Mouse (Mus musculus): Measurements from ENCODE around the gene Cbfa2t3. TPM values are rescaled to one million over a fixed set of nuclear protein-coding genes. Genes with fewer than 3 reads are reported as not detected.

Cbfa2t3 gene
- polyA plus RNA-seq, 1 experiment from 2014 or later, result 3.6 TPM

DNA sequence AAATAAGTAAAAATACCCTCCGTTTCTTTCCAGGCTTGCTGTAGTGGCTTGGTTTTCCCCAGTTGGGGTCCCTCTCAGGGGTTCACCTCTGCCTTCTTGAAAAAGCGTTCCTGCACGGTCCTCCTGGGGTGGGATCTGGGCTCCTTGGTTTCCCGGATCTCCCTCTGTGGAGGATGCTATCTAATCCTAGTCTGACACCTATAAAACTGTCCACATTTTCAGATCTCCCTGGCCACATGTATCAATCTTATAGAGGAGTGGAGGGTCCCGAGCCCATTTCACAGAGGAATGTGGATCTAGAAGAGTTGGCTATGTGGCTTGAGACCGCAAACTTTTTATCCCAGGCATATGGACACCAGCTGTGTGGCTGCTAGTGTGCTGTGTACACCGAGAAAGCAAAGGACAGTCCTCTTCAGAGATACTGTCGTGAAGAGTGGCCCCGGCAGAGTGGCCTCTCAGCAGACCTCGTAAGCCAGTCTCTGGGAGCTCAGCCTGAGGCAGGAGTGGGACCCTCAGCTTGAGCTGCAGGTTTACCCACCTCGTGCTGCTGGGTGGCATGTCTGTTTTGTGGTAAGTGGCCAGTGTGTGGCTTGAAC lies 19.5 kb downstream of the Cbfa2t3 start:
- H3K4me3 ChIP-seq (replicated peaks), result peak overlapping the region; percentile 73; the same call in 1 of the 2 replicates
- peak overlapping the region; percentile 100 for H3K4me2 ChIP-seq
- H3K36me3 ChIP-seq, result no peaks in the 10 kb centered on the region
- H3K9me3 ChIP-seq (replicated peaks), result no peaks in the 10 kb centered on the region
- no peak for ATAC-seq (replicated peaks; ENCODE audit: low FRiP score)
- H3K4me1 ChIP-seq, result peaks cover 37% of the 10 kb centered on the region
- 31% methylated on average over 11 of the region's 11 CpGs for WGBS
- no peak overlapping the region for H3K9ac ChIP-seq
- no peak overlapping the region for H3K27ac ChIP-seq
- H3K27me3 ChIP-seq, result peaks cover 88% of the 10 kb centered on the region

DNA sequence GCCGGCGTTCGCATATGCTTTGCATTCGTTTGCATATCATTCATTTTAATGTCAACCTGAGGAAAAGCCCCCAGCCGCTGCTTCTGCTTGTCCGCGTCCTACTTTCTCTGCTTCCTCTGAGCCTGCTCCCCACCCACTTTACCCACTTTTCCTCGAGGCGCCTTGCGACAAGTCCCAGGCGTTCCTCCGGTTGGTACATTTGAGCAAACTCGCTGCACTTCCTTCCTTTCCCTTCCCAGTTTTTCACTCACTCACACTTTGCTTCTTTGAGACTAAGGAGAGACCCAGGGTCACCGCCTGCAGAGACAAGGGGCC lies 20.1 kb downstream of the Cbfa2t3 start:
- Histone ChIP-seq H3K4me3 (replicated peaks) (peak overlapping the region; percentile 73), H3K4me2 (peak overlapping the region; percentile 100), H3K27ac (no peak overlapping the region), H3K9me3 (replicated peaks) (no peaks in the 10 kb centered on the region), H3K9ac (peak overlapping the region; percentile 58; the same call in 1 of the 2 replicates), H3K36me3 (no peaks in the 10 kb centered on the region), H3K4me1 (peaks cover 41% of the 10 kb centered on the region), H3K27me3 (peaks cover 93% of the 10 kb centered on the region)
- ATAC-seq (replicated peaks; ENCODE audit: low FRiP score), result no peak
- WGBS, result 2% methylated on average over 14 of the region's 14 CpGs

DNA sequence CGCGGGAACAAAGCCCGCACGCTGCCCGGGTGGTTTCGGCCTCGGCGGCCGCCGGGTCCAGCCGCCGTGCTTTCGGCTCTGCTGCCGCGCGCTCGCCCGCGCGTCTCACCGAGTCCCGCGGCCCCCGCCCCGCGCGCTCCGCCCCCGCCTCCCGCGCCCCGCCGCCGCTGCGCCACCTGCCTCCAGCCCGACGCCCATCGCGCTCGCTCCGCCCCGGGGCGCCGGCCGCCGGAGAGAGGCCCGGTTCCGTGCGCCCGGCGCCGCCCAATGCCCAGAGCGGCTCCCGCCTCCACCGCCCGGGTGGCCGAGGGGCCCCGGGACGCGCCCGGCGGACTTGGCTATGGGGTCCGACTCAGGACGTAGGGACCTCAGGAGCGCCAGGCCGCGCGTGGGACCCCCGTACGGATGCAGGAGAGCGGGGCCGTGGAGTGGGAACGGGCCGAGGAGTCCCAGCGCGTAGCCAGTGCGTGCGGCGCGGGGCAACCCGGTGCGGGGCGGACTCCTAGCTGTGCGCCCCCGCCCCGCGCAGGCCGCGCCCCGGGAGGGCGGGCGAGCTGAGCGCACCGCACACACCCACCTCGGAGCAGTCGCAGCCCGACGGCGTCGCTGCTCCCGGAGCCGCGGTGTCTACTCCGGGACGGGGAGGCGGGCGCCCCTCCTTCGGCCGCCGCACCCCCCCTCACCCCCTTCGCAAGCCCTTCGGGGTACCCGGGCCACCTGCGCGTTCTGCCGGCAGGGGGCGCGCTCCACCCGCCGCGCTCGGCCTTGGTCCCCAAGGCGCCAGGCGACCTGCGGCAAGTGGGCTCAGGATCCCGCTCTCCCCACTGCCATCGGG lies 20.6 kb downstream of the Cbfa2t3 start:
- peak; percentile 80 for ATAC-seq (replicated peaks; ENCODE audit: low FRiP score)
- Histone ChIP-seq H3K9ac (peak overlapping the region; percentile 58), H3K36me3 (no peaks in the 10 kb centered on the region), H3K4me3 (replicated peaks) (peak overlapping the region; percentile 73), H3K27ac (peak overlapping the region; percentile 63), H3K9me3 (replicated peaks) (no peaks in the 10 kb centered on the region), H3K27me3 (peaks cover 98% of the 10 kb centered on the region), H3K4me2 (peak overlapping the region; percentile 100), H3K4me1 (peaks cover 43% of the 10 kb centered on the region)
- under 1% methylated on average over 122 of the region's 127 CpGs for WGBS

GRCm38 (mm10) chr8:122677481-122678021 lies 21.4 kb downstream of the Cbfa2t3 start:
- Histone ChIP-seq H3K27me3 (peaks cover 98% of the 10 kb centered on the region), H3K9ac (peak overlapping the region; percentile 58), H3K36me3 (no peaks in the 10 kb centered on the region), H3K9me3 (replicated peaks) (no peaks in the 10 kb centered on the region), H3K27ac (peak overlapping the region; percentile 63), H3K4me1 (peaks cover 43% of the 10 kb centered on the region), H3K4me2 (peak overlapping the region; percentile 100), H3K4me3 (replicated peaks) (peak overlapping the region; percentile 73)
- peak; percentile 13; the same call in 1 of the 2 replicates for ATAC-seq (replicated peaks; ENCODE audit: low FRiP score)
- under 1% methylated on average over 35 of the region's 35 CpGs for WGBS

- H3K36me3 ChIP-seq, result no peaks in the 10 kb centered on the region
- no peaks in the 10 kb centered on the region for H3K9me3 ChIP-seq (replicated peaks)
- no peak for ATAC-seq (replicated peaks; ENCODE audit: low FRiP score)
- H3K4me3 ChIP-seq (replicated peaks), result peak overlapping the region; percentile 73
- WGBS, result 14% methylated on average over 16 of the region's 16 CpGs
- peaks cover 97% of the 10 kb centered on the region for H3K27me3 ChIP-seq
- peak overlapping the region; percentile 63 for H3K27ac ChIP-seq
- peak overlapping the region; percentile 58 for H3K9ac ChIP-seq
- peak overlapping the region; percentile 100 for H3K4me2 ChIP-seq
- peaks cover 43% of the 10 kb centered on the region for H3K4me1 ChIP-seq
These were observed 22.1 kb downstream of the Cbfa2t3 start for GRCm38 (mm10) chr8:122676621-122677480.

DNA sequence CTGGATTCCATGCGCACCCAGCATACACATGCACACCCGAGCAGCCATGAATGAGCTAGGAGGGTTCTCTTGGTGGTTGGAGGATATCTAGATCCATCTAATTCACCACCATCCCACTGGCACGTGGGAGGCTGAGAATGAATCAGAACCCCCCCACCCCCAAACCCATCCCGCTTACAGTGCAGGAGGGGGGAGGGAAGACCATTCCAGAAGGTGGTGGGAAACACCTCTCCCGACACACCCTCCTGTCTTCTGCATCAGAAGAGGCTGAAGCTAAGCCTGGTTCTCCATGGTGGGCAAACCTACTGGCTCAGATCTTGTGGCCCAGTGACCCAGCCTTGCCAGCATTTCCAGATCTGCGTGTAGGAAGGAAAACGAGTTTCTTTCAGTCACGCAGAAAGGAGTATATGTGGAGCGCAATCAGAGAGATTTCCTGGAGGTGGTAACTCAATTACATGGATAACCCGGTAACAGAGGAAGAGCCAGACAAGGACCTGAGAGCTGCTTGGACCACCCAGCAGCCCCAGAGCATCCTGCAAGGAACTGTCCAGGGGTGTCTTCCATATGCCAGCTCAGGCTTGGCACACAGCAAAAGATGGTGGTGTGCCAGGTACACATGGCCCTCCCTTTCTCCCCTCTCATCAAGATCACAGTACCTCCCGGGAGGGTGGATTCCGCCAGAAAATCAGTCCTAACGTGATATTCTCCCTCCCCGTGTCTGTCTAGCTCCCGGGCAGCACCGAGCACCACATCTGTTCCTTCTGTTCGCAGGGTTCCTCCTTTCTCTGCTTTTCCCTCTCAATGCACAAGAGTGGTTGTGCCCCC lies 23.1 kb downstream of the Cbfa2t3 start:
- peaks cover 43% of the 10 kb centered on the region for H3K4me1 ChIP-seq
- H3K27me3 ChIP-seq, result peaks cover 99% of the 10 kb centered on the region
- no peak overlapping the region for H3K27ac ChIP-seq
- 83% methylated on average over 17 of the region's 17 CpGs for WGBS
- peak overlapping the region; percentile 73 for H3K4me3 ChIP-seq (replicated peaks)
- peak overlapping the region; percentile 100 for H3K4me2 ChIP-seq
- H3K9ac ChIP-seq, result no peak overlapping the region
- no peak for ATAC-seq (replicated peaks; ENCODE audit: low FRiP score)
- H3K36me3 ChIP-seq, result no peaks in the 10 kb centered on the region
- H3K9me3 ChIP-seq (replicated peaks), result no peaks in the 10 kb centered on the region

DNA sequence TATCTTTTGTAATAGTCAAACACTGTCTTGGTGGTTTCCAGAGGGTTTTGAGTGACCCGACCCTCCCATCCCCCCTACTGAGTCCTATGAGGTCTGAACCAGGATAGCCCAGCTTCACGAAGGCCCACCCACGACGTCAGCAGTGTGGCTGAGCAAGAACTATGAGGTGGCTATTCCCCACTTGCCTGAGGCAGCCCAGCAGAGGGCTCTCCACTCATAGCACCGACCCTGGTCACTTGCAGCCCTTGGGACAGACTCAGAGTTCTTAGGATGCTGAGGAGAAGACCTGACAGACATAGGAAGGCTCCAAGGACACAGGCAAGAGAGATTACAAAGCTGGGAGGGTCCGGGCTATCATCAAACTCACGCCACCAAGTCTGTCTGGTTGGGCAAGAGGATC lies 23.9 kb downstream of the Cbfa2t3 start:
- ATAC-seq (replicated peaks; ENCODE audit: low FRiP score), result no peak
- peaks cover 46% of the 10 kb centered on the region for H3K4me1 ChIP-seq
- 0 out of 2 replicates have a peak overlapping the region, but pooled peaks have one; percentile 3 for H3K4me2 ChIP-seq
- peaks cover 99% of the 10 kb centered on the region for H3K27me3 ChIP-seq
- no peaks in the 10 kb centered on the region for H3K9me3 ChIP-seq (replicated peaks)
- WGBS, result 39% methylated on average over 7 of the region's 7 CpGs
- H3K9ac ChIP-seq, result no peak overlapping the region
- no peaks in the 10 kb centered on the region for H3K36me3 ChIP-seq
- H3K27ac ChIP-seq, result no peak overlapping the region
- H3K4me3 ChIP-seq (replicated peaks), result no peak overlapping the region

DNA sequence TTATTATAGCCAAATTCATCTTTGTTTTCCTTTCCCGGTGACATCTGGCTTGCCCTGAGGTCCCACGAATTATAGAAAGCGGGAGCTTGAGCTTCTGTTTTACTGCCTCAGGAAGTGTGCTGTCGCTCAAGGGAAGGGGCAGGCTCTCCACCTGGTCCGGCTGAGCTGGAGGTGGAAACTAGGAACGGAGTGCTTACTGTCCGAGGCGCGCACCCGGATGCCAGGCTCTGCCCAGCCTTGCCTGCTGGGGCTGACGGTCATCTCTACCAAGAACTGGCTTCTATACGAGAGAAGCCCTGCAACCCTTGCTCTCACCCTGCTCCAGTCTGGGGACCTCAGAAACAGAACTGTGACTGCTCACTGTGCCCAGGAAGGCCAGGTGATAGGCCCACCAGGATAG lies 24.9 kb downstream of the Cbfa2t3 start:
- ATAC-seq (replicated peaks; ENCODE audit: low FRiP score), result no peak
- WGBS, result 63% methylated on average over 12 of the region's 12 CpGs
- Histone ChIP-seq H3K27ac (no peak overlapping the region), H3K9ac (no peak overlapping the region), H3K4me2 (no peak overlapping the region), H3K4me3 (replicated peaks) (no peak overlapping the region), H3K9me3 (replicated peaks) (no peaks in the 10 kb centered on the region), H3K36me3 (no peaks in the 10 kb centered on the region), H3K27me3 (peaks cover 95% of the 10 kb centered on the region), H3K4me1 (peaks cover 41% of the 10 kb centered on the region)

- H3K4me3 ChIP-seq (replicated peaks), result no peak overlapping the region
- H3K4me1 ChIP-seq, result peaks cover 30% of the 10 kb centered on the region
- no peak overlapping the region for H3K27ac ChIP-seq
- WGBS, result 74% methylated on average over 6 of the region's 6 CpGs
- H3K4me2 ChIP-seq, result no peak overlapping the region
- no peak for ATAC-seq (replicated peaks; ENCODE audit: low FRiP score)
- no peaks in the 10 kb centered on the region for H3K9me3 ChIP-seq (replicated peaks)
- H3K36me3 ChIP-seq, result no peaks in the 10 kb centered on the region
- H3K9ac ChIP-seq, result no peak overlapping the region
- H3K27me3 ChIP-seq, result peaks cover 81% of the 10 kb centered on the region
These were observed 27.0 kb downstream of the Cbfa2t3 start for GRCm38 (mm10) chr8:122671894-122672293.

GRCm38 (mm10) chr8:122670718-122671117 lies 28.2 kb downstream of the Cbfa2t3 start:
- 90% methylated on average over 3 of the region's 3 CpGs for WGBS
- no peaks in the 10 kb centered on the region for H3K9me3 ChIP-seq (replicated peaks)
- no peak overlapping the region for H3K27ac ChIP-seq
- peaks cover 34% of the 10 kb centered on the region for H3K4me1 ChIP-seq
- no peaks in the 10 kb centered on the region for H3K36me3 ChIP-seq
- no peak for ATAC-seq (replicated peaks; ENCODE audit: low FRiP score)
- H3K4me2 ChIP-seq, result no peak overlapping the region
- H3K27me3 ChIP-seq, result peaks cover 69% of the 10 kb centered on the region
- H3K9ac ChIP-seq, result no peak overlapping the region
- H3K4me3 ChIP-seq (replicated peaks), result no peak overlapping the region

DNA sequence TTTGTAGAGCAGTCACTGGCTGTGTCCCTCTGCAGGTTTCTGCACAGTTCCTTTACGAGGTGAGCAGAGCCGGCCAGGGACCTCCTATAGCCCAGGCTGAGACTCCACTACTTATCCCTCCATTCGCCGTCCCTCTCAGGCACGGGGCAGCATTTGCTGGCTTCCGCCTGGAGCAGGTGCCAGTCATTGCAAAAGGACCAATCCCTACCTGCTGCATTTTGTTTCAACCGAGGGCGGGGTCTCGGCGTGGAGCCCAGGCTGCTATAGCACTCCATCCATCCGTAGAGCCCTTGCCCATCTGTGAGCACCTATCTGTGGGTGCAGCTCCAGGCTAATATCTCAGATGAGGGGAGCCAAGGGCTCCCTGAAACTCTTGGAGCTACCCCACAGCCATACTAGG lies 28.9 kb downstream of the Cbfa2t3 start:
- 23% methylated on average over 11 of the region's 11 CpGs for WGBS
- Histone ChIP-seq H3K27ac (no peak overlapping the region), H3K9ac (no peak overlapping the region), H3K4me3 (replicated peaks) (no peak overlapping the region), H3K4me2 (no peak overlapping the region), H3K27me3 (peaks cover 62% of the 10 kb centered on the region), H3K9me3 (replicated peaks) (no peaks in the 10 kb centered on the region), H3K4me1 (peaks cover 40% of the 10 kb centered on the region), H3K36me3 (no peaks in the 10 kb centered on the region)
- ATAC-seq (replicated peaks; ENCODE audit: low FRiP score), result no peak
